Mouse (Mus musculus) ES-Bruce4 (cell line): ENCODE results near the gene Pigk. TPM values are rescaled to one million over a fixed set of nuclear protein-coding genes. Genes with fewer than 3 reads are reported as not detected.

Experiments used
- H3K27ac ChIP-seq: 2 replicates; pipeline ENCODE4 v1.5.1; 2012; ENCODE audit warnings: low read length, inconsistent platforms; ENCODE audit not compliant: insufficient read depth
- H3K27me3 ChIP-seq: 2 replicates; pipeline ENCODE4 v1.6.1; 2012; ENCODE audit warnings: mild to moderate bottlenecking, low read length, inconsistent platforms; ENCODE audit not compliant: control insufficient read depth, poor library complexity, insufficient read depth, severe bottlenecking
- H3K36me3 ChIP-seq: 2 replicates; pipeline ENCODE4 v1.6.1; 2012; ENCODE audit warnings: inconsistent platforms, mild to moderate bottlenecking, low read length, moderate library complexity; ENCODE audit not compliant: control insufficient read depth, poor library complexity, insufficient read depth, severe bottlenecking
- H3K4me1 ChIP-seq: one replicate; pipeline ENCODE4 v1.8.1; 2011; ENCODE audit warnings: low read length; ENCODE audit not compliant: control insufficient read depth, insufficient read depth
- H3K4me3 ChIP-seq: 2 replicates; pipeline ENCODE4 v1.5.1; 2011; ENCODE audit warnings: low read depth, mild to moderate bottlenecking, low read length
- H3K9ac ChIP-seq: 2 replicates; pipeline ENCODE4 v1.6.1; 2012; ENCODE audit warnings: low read depth, mild to moderate bottlenecking, inconsistent platforms; ENCODE audit not compliant: poor library complexity, severe bottlenecking
- H3K9me3 ChIP-seq: replicated peaks from 2 replicates; pipeline ENCODE4 v1.6.1; 2012; ENCODE audit warnings: mild to moderate bottlenecking, low read length, inconsistent platforms; ENCODE audit not compliant: control insufficient read depth, poor library complexity, insufficient read depth, severe bottlenecking
- CTCF ChIP-seq: IDR thresholded peaks from one replicate; pipeline ENCODE4 v1.8.1; 2011; ENCODE audit warnings: low read depth, low read length
- EP300 ChIP-seq: IDR thresholded peaks from 2 replicates; pipeline ENCODE4 v1.6.1; 2011; ENCODE audit warnings: low read depth, low read length; ENCODE audit not compliant: insufficient read depth
- POLR2A ChIP-seq: IDR thresholded peaks from one replicate; pipeline ENCODE4 v1.8.1; 2011; ENCODE audit warnings: low read length; ENCODE audit not compliant: insufficient read depth
- polyA plus RNA-seq: library from polyadenylated mRNA; stranded (reverse); fragments of >200 nt; gene quantifications from 2 replicates; pipeline ENCODE4 v1.2.4, GENCODE M21; 2011; ENCODE audit warnings: low read depth; ENCODE audit not compliant: missing spikeins, insufficient read depth, insufficient read length

Pigk gene
- polyA plus RNA-seq, 1 experiment, result 23.8 TPM

GRCm38 (mm10) chr3:152933737-152934136 is 219.8 kb downstream of the Pigk start:
- Histone ChIP-seq H3K9me3 (no peaks in the 10 kb centered on the region), H3K4me1 (no peaks in the 10 kb centered on the region), H3K27me3 (no peaks in the 10 kb centered on the region), H3K36me3 (no peaks in the 10 kb centered on the region), H3K9ac (no peak overlapping the region), H3K4me3 (no peak overlapping the region), H3K27ac (no peak overlapping the region)
- TF ChIP-seq EP300 (no peak), POLR2A (no peak), CTCF (no peak)

- Histone ChIP-seq H3K27me3 (no peaks in the 10 kb centered on the region), H3K27ac (no peak overlapping the region), H3K9me3 (no peaks in the 10 kb centered on the region), H3K36me3 (no peaks in the 10 kb centered on the region), H3K4me1 (no peaks in the 10 kb centered on the region), H3K9ac (no peak overlapping the region), H3K4me3 (no peak overlapping the region)
- TF ChIP-seq POLR2A, result no peak
- no peak for TF ChIP-seq CTCF
- TF ChIP-seq EP300, result no peak
Measured at GRCm38 (mm10) chr3:152936313-152936712, 222.4 kb downstream of the Pigk start.

GRCm38 (mm10) chr3:152941671-152942070 is 227.8 kb downstream of the Pigk start:
- H3K9ac ChIP-seq, result no peak overlapping the region
- H3K4me3 ChIP-seq, result no peak overlapping the region
- no peaks in the 10 kb centered on the region for H3K36me3 ChIP-seq
- no peaks in the 10 kb centered on the region for H3K27me3 ChIP-seq
- TF ChIP-seq EP300 (no peak), CTCF (no peak), POLR2A (no peak)
- no peaks in the 10 kb centered on the region for H3K9me3 ChIP-seq
- no peak overlapping the region for H3K27ac ChIP-seq
- H3K4me1 ChIP-seq, result no peaks in the 10 kb centered on the region

GRCm38 (mm10) chr3:152942985-152943384 is 229.1 kb downstream of the Pigk start:
- no peak overlapping the region for H3K9ac ChIP-seq
- no peaks in the 10 kb centered on the region for H3K9me3 ChIP-seq
- H3K36me3 ChIP-seq, result no peaks in the 10 kb centered on the region
- H3K4me3 ChIP-seq, result no peak overlapping the region
- TF ChIP-seq POLR2A, result no peak
- TF ChIP-seq CTCF, result no peak
- no peak for TF ChIP-seq EP300
- no peaks in the 10 kb centered on the region for H3K27me3 ChIP-seq
- H3K27ac ChIP-seq, result no peak overlapping the region
- no peaks in the 10 kb centered on the region for H3K4me1 ChIP-seq

- Histone ChIP-seq H3K27me3 (no peaks in the 10 kb centered on the region), H3K9me3 (no peaks in the 10 kb centered on the region), H3K4me3 (no peak overlapping the region), H3K4me1 (no peaks in the 10 kb centered on the region), H3K9ac (no peak overlapping the region), H3K36me3 (no peaks in the 10 kb centered on the region), H3K27ac (no peak overlapping the region)
- TF ChIP-seq POLR2A (no peak), CTCF (no peak), EP300 (no peak)
Measured at GRCm38 (mm10) chr3:152944766-152945165, 230.9 kb downstream of the Pigk start.

- no peak overlapping the region for H3K4me3 ChIP-seq
- no peak overlapping the region for H3K9ac ChIP-seq
- H3K27ac ChIP-seq, result no peak overlapping the region
- H3K9me3 ChIP-seq, result no peaks in the 10 kb centered on the region
- H3K4me1 ChIP-seq, result no peaks in the 10 kb centered on the region
- H3K27me3 ChIP-seq, result no peaks in the 10 kb centered on the region
- no peak for TF ChIP-seq CTCF
- TF ChIP-seq POLR2A, result no peak
- no peak for TF ChIP-seq EP300
- H3K36me3 ChIP-seq, result no peaks in the 10 kb centered on the region
Measured at GRCm38 (mm10) chr3:152947031-152947640, 233.2 kb downstream of the Pigk start.
